Mouse (Mus musculus): ENCODE measurements at regions not wholly inside any gene's neighbourhood (a gene's known extent, or its start where the extent isn't known, plus 50 kb on each side); places are given as distances from the start of the nearest gene placed in this dataset.

GRCm38 (mm10) chr10:99552836-99553540 lies 206.5 kb downstream of the Csl start:
- TF ChIP-seq POLR2A (IDR thresholded peaks at IDR 0.05; ENCODE audit: borderline replicate concordance, low read depth, low read length): no peak
- TF ChIP-seq CTCF (IDR thresholded peaks at IDR 0.05; ENCODE audit: low read depth, low read length): no peak

All from bone marrow macrophage, adult 2 months (primary cell).